Mouse (Mus musculus): ENCODE measurements around the gene Prrg3. TPM values are rescaled to one million over a fixed set of nuclear protein-coding genes. Genes with fewer than 3 reads are reported as not detected.

The Prrg3 gene
- 2.1 and 3.1 TPM in 2 replicates for polyA plus RNA-seq (2015; fragmentation: Nextera tagmentation; extraction: Ambion mirVana)

GRCm38 (mm10) chrX:71962073-71963051, at the start of gene Prrg3:
Gene Prrg3, plus strand, starts transcription at chrX:71962624.

GRCm38 (mm10) chrX:71972686-71973085, 10.3 kb downstream of the Prrg3 start, which contains the start of gene Fate1:
Gene Fate1, plus strand, starts transcription at chrX:71972986.

GRCm38 (mm10) chrX:71991549-71991948, 29.1 kb downstream of the Prrg3 start, which contains the start of gene Cnga2:
Gene Cnga2, plus strand, starts transcription at chrX:71991849.

Other genes starting within 250 kb of the Prrg3 start
- gene Vma21, start 146.7 kb upstream of the Prrg3 start, polyA plus RNA-seq (2015; fragmentation: Nextera tagmentation; extraction: Ambion mirVana): 37.7 and 39.2 TPM in 2 replicates
- not detected in 2 replicates for gene Gm1141, start 41.6 kb upstream of the Prrg3 start, polyA plus RNA-seq (2015; fragmentation: Nextera tagmentation; extraction: Ambion mirVana)
- 0.17 TPM in 1 of 2 replicates, not detected in the other for gene Fate1, start 10.4 kb downstream of the Prrg3 start, polyA plus RNA-seq (2015; fragmentation: Nextera tagmentation; extraction: Ambion mirVana)
- gene Cnga2, start 29.2 kb downstream of the Prrg3 start, polyA plus RNA-seq (2015; fragmentation: Nextera tagmentation; extraction: Ambion mirVana): 0.04 and 0.13 TPM in 2 replicates